Mouse (Mus musculus): Measurements from ENCODE around the gene Dpm1.

Gene Dpm1

DNA sequence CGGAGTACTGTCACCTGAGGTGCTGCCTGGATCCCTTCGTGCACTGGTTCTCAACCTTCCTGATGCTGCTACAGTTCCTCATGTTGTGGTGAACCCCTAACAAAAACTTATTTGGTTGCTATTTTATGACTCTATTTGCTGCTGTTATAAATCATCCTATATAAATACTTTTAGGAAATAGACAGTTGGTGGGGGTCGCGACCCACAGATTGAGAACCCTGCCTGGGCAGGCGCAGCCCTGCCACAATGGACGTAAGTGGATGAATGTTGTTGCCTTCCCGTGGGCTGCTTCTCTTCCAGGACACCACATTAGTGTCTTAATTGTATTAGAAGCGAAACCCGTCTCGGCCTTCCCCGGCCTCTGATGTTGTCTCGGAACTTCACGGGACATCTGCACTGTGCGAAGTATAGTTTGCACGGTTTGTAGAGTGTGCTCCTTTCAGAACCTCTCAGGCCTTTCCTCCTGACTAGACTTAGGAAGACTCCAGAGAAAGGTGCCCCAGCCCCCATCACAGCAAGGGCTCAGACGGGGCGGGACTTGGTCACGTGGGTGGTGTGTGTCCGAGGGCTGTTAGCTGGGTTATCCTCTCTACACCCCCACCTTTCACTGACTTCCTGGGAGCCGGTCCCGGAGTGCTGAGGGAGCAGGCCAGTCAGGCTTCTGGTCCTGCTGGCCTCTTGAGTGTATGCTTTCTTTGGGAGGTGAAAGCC, 63.5 kb downstream of the Dpm1 start:
- no peak for DNase-seq (ENCODE audit: low spot score in 2 of 2)

DNA sequence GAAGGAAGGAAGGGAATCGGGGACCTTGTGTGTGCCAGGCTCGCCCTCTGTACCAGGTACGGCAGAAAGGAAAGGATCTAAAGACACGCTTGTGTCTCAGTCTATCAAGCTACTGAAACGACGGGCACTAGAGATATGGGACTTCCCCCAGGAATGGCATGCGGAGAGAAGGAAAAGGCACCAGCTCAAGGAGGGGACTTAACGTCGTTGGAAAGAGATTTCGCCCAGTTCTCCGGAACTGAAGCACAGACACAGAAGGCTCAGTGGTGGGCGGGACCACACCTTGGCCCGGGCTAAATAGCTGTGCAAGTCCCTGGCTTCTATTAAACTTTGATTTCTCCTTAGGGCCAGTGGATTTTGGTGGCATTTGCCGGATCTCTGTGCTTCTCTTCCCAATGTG, 68.4 kb downstream of the Dpm1 start:
- DNase-seq (ENCODE audit: low spot score in 2 of 2) = no peak

DNA sequence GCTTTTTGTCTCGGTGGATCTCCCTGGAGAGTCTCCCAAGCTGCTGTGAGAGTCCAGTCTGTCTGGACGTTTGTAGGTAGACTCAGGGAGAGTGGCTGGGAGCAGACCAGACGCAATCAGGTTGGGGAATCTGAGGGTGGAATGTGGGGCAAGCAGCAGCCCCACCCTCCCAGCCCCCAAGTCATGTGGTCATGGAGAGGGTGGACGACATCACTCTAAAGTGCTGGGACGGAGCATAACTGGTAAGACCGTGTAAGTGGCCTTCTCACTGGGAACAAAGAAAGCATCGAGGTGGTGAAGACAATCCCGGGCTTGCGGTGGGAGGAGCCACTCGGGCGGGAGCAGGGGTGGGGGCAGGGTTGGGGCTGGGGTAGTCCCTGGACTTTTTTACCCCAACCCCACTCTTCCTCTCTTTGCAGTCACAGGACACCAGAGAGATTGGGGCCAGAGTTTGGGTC, 68.8 kb downstream of the Dpm1 start:
- DNase-seq (ENCODE audit: low spot score in 2 of 2) = no peak

DNA sequence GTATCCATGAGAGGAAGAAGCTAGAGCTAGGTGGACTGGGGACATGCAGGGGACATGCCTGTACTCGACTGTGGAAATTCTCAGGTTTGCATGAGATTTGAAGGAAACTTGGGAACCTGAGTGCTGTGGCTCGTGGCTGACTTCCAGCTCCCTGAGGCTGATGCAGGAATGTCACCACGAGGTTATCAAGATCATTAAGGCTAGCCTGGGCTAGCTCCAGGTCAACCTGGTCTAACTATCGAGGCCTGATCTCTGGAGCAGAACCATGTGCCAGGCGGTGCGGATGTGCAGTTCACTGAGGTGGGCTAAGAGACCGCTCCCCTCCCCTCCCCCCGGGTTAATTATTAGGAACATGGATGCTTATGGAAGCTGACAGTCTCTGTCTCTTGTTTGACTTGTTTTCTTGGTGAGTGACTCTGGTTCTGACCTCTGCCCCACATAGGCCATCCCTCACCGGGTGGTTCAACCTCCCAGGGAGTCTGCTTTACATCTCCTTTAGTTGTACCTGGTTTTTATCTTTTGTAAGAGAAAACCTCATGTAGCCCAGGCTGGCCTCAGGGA, 69.9 kb downstream of the Dpm1 start:
- DNase-seq (ENCODE audit: low spot score in 2 of 2) = no peak
